Comparison of ENCODE assay signal across 13 mouse cellular contexts in the genomic region with DNA sequence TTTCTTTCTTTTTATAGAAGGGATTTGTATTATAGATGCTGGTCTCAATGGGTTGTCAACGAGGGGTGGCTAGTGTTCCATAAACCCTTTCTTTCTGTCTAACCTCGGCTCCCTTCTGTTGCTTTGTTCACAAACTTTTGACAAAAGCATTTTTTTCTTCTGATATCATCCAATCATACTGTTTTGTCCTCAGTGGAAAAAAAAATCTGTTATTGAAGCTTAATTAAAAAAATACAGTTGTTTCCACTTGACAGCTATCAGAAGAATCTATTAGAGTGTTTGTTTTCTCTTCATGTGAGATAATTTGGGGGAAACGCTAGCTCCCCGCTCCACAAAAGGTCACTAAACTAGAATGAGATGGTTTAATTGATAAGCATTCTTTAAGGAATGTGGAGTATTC. TPM values are rescaled to one million over a fixed set of nuclear protein-coding genes. Genes with fewer than 3 reads are reported as not detected.
"Had no signal": no experiment of that assay in that cellular context is flagged by ENCODE, and none has a peak within 500 bp of the region (broad histone marks: within the 10 kb centered on the region; RNA-seq: fewer than 3 reads in every experiment).

No protein-coding gene starts in this region.

- DNase-seq: retina, postnatal 1 day; right cerebral cortex, adult 18-20 months; right cerebral cortex, postnatal 14 days; right cerebral cortex, postnatal 25 days; right cerebral cortex, postnatal 4 days; spleen, adult 18-20 months; thymus, adult 18-20 months; thymus, adult 2 months; thymus, postnatal 14 days; thymus, postnatal 25 days; thymus, postnatal 36 days; thymus, postnatal 4 days had no signal

RNA-seq across cellular contexts. Expression of a gene that starts 36.1 kb away (rescaled TPM):
- total RNA-seq: neutrophil, adult 5-6 weeks had no signal
